Mouse (Mus musculus): ENCODE measurements around the gene Ambn. TPM values are rescaled to one million over a fixed set of nuclear protein-coding genes. Genes with fewer than 3 reads are reported as not detected.

Gene Ambn
- polyA plus RNA-seq (2014; fragmentation: Illumina TruSeq; extraction: RNeasy Lipid Tissue Mini Kit (QIAGEN cat#74804); ENCODE audit: low read depth, low replicate concordance): not detected

DNA sequence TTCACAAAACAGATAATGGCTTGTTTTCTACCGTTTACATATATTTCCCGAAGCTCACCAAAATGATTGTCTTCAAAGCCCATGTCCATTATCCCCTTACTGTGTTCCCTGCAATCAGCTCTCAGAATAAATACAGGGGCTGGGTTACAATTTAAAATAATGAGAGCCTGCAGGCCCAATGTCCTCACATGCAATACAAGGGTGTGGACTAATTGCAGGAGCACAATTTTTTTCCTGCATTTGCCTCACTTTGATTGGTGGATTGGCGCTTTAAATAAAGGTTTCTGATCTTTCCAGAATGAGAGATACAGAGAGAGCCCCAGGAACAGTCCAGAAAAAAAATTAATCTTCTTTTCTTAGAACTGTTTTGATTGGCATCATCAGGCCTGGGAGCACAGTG lies at the start of gene Ambn:
Ambn (plus strand) TSS at position 301 of the 400 bp plus-strand sequence.

DNA sequence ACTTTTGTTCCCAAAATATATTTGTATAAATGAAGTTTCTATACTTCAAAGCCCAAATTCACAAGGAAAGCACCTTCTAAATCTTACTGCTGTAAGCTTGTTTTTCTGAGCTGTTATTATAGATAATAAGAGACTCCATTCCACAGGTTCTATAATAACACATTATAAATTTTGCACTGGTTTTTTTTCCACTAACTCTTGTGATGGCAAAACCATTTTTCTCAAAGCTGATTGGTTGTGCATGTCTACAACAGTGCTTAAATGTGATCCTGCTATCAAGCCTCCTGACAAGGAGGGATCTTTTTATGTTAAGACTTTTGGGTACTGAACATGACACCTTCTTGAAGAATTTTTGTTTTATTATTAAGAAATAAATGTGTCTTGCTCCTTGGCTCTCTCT lies 31.9 kb downstream of the Ambn start, which contains the start of gene Enam:
Enam (plus strand) TSS at position 301 of the 400 bp plus-strand sequence.

Other genes with a start within 250 kb of the Ambn start
- gene Gm7714, start 187.1 kb upstream of the Ambn start, polyA plus RNA-seq (2014; fragmentation: Illumina TruSeq; extraction: RNeasy Lipid Tissue Mini Kit (QIAGEN cat#74804); ENCODE audit: low read depth, low replicate concordance): not detected
- not detected for gene Prol1, start 138.7 kb upstream of the Ambn start, polyA plus RNA-seq (2014; fragmentation: Illumina TruSeq; extraction: RNeasy Lipid Tissue Mini Kit (QIAGEN cat#74804); ENCODE audit: low read depth, low replicate concordance)
- not detected for gene Amtn, start 79.9 kb upstream of the Ambn start, polyA plus RNA-seq (2014; fragmentation: Illumina TruSeq; extraction: RNeasy Lipid Tissue Mini Kit (QIAGEN cat#74804); ENCODE audit: low read depth, low replicate concordance)
- not detected for gene Enam, start 32.0 kb downstream of the Ambn start, polyA plus RNA-seq (2014; fragmentation: Illumina TruSeq; extraction: RNeasy Lipid Tissue Mini Kit (QIAGEN cat#74804); ENCODE audit: low read depth, low replicate concordance)
- 4.3 TPM for gene Jchain, start 71.9 kb downstream of the Ambn start, polyA plus RNA-seq (2014; fragmentation: Illumina TruSeq; extraction: RNeasy Lipid Tissue Mini Kit (QIAGEN cat#74804); ENCODE audit: low read depth, low replicate concordance)
- gene Utp3, start 98.5 kb downstream of the Ambn start, polyA plus RNA-seq (2014; fragmentation: Illumina TruSeq; extraction: RNeasy Lipid Tissue Mini Kit (QIAGEN cat#74804); ENCODE audit: low read depth, low replicate concordance): 56.9 TPM
- 83.2 TPM for gene Rufy3, start 109.0 kb downstream of the Ambn start, polyA plus RNA-seq (2014; fragmentation: Illumina TruSeq; extraction: RNeasy Lipid Tissue Mini Kit (QIAGEN cat#74804); ENCODE audit: low read depth, low replicate concordance)
- 447 TPM for gene Grsf1, start 220.2 kb downstream of the Ambn start, polyA plus RNA-seq (2014; fragmentation: Illumina TruSeq; extraction: RNeasy Lipid Tissue Mini Kit (QIAGEN cat#74804); ENCODE audit: low read depth, low replicate concordance)